Mouse (Mus musculus): Measurements from ENCODE around the gene Dvl2.
A peak's percentile ranks its signal among the peaks of the same experiment; 100 is the strongest.
"Not testable (repeated sequence)": the region's sequence is repeated elsewhere in the genome, so short reads cannot be mapped to it uniquely, and the experiment has no call there.

Gene Dvl2

GRCm38 (mm10) chr11:70010033-70010432 is 9.6 kb downstream of the Dvl2 start:
- DNase-seq (ENCODE audit: low spot score in 2 of 2): no peak

GRCm38 (mm10) chr11:70010548-70010947 is 10.2 kb downstream of the Dvl2 start:
- DNase-seq (ENCODE audit: low spot score in 2 of 2): no peak

GRCm38 (mm10) chr11:70010961-70011360 is 10.6 kb downstream of the Dvl2 start:
- no peak for DNase-seq (ENCODE audit: low spot score in 2 of 2)

GRCm38 (mm10) chr11:70012931-70013330 is 12.5 kb downstream of the Dvl2 start:
- DNase-seq (ENCODE audit: low spot score in 2 of 2): no peak

- no peak for DNase-seq (ENCODE audit: low spot score in 2 of 2)
These were observed 13.0 kb downstream of the Dvl2 start for GRCm38 (mm10) chr11:70013408-70013807.

- no peak for DNase-seq (ENCODE audit: low spot score in 2 of 2)
These were observed 13.7 kb downstream of the Dvl2 start for GRCm38 (mm10) chr11:70014051-70014450.

GRCm38 (mm10) chr11:70014880-70015558 is 14.6 kb downstream of the Dvl2 start, which contains the start of gene Acadvl:
Gene Acadvl (minus strand): TSS chr11:70015411.
- peak; percentile 64 to 76 for DNase-seq (ENCODE audit: low spot score in 2 of 2)

GRCm38 (mm10) chr11:70015677-70016076 is 15.3 kb downstream of the Dvl2 start:
- no peak for DNase-seq (ENCODE audit: low spot score in 2 of 2)

- DNase-seq (ENCODE audit: low spot score in 2 of 2): not testable (repeated sequence)
These were observed 15.8 kb downstream of the Dvl2 start for GRCm38 (mm10) chr11:70016177-70016576.

- DNase-seq (ENCODE audit: low spot score in 2 of 2): no peak
These were observed 16.3 kb downstream of the Dvl2 start, which contains the start of gene Dlg4 for GRCm38 (mm10) chr11:70016669-70017068. Gene Dlg4 (plus strand): TSS chr11:70016942.

- DNase-seq (ENCODE audit: low spot score in 2 of 2): no peak
These were observed 16.9 kb downstream of the Dvl2 start for GRCm38 (mm10) chr11:70017199-70017767.

GRCm38 (mm10) chr11:70018131-70018990 is 18.0 kb downstream of the Dvl2 start:
- peak in 1 of 2 experiments; percentile 48 for DNase-seq (ENCODE audit: low spot score in 2 of 2)

- no peak for DNase-seq (ENCODE audit: low spot score in 2 of 2)
These were observed 19.2 kb downstream of the Dvl2 start for GRCm38 (mm10) chr11:70019495-70020021.

- no peak for DNase-seq (ENCODE audit: low spot score in 2 of 2)
These were observed 19.7 kb downstream of the Dvl2 start for GRCm38 (mm10) chr11:70020022-70020631.

- peak; percentile 46 to 54 for DNase-seq (ENCODE audit: low spot score in 2 of 2)
These were observed 20.4 kb downstream of the Dvl2 start for GRCm38 (mm10) chr11:70020731-70021263.

- DNase-seq (ENCODE audit: low spot score in 2 of 2): peak; percentile 88 to 93
These were observed 21.1 kb downstream of the Dvl2 start for GRCm38 (mm10) chr11:70021264-70022132.

GRCm38 (mm10) chr11:70023481-70024150 is 23.2 kb downstream of the Dvl2 start:
- DNase-seq (ENCODE audit: low spot score in 2 of 2): no peak

GRCm38 (mm10) chr11:70024151-70024514 is 23.7 kb downstream of the Dvl2 start:
- DNase-seq (ENCODE audit: low spot score in 2 of 2): no peak

- DNase-seq (ENCODE audit: low spot score in 2 of 2): no peak
These were observed 26.3 kb downstream of the Dvl2 start for GRCm38 (mm10) chr11:70026689-70027088.

GRCm38 (mm10) chr11:70027397-70027796 is 27.0 kb downstream of the Dvl2 start:
- no peak for DNase-seq (ENCODE audit: low spot score in 2 of 2)

Measured in frontal cortex, postnatal 25 days (tissue).